Mouse (Mus musculus) lung, adult 2 months (tissue): ENCODE data around the gene Zmat3. TPM values are rescaled to one million over a fixed set of nuclear protein-coding genes. Genes with fewer than 3 reads are reported as not detected.

ENCODE experiments used
- DNase-seq: peaks from one replicate; pipeline ENCODE4 v3.0.0; 2022
- H3K4me1 ChIP-seq: fragments of 200-500 bp; 2 replicates; pipeline ENCODE4 v1.6.1; 2011; ENCODE audit warnings: low read length; ENCODE audit not compliant: control insufficient read depth, insufficient read depth
- H3K4me3 ChIP-seq: fragments of 200-500 bp; replicated peaks from 2 replicates; pipeline ENCODE3; 2011; ENCODE audit warnings: low read depth, mild to moderate bottlenecking, control low read depth, low read length; ENCODE audit errors: extremely low read depth
- CTCF ChIP-seq: fragments of 200-500 bp; IDR thresholded peaks from 2 replicates; pipeline ENCODE4 v1.5.1; 2011; ENCODE audit warnings: mild to moderate bottlenecking, low read length, control low read depth; ENCODE audit not compliant: insufficient read depth
- POLR2A ChIP-seq: fragments of 200-500 bp; IDR thresholded peaks from 2 replicates; pipeline ENCODE4 v1.6.1; 2011; ENCODE audit warnings: low read depth, mild to moderate bottlenecking, control low read depth, low read length, borderline replicate concordance; ENCODE audit errors: extremely low read depth
- WGBS: fragments of 180-500 bp; shearing (Covaris S2); methylation state at CpG from one replicate; pipeline ENCODE4 v1.1.7; 2018; 5-methylcytosine and 5-hydroxymethylcytosine counted together
- polyA plus RNA-seq: library from polyadenylated mRNA; depleted of rRNA; stranded (reverse); fragments of >200 nt; gene quantifications from 2 replicates; pipeline ENCODE4 v1.2.3, GENCODE M21; 2012; rRNA removed

Gene Zmat3
- 7.3 and 10.8 TPM in 2 replicates for polyA plus RNA-seq

- Histone ChIP-seq H3K4me3 (peak within 1 kb of the TSS; percentile 96), H3K4me1 (peaks cover 7% of the 10 kb centered on the region; the same call in 1 of the 2 replicates)
- under 1% methylated on average over 39 of the region's 48 CpGs for WGBS
- peak; percentile 84 for DNase-seq
- peak; percentile 62; the same call in 1 of the 2 replicates for TF ChIP-seq POLR2A
- TF ChIP-seq CTCF = no peak
These were observed at the start of gene Zmat3 for GRCm38 (mm10) chr3:32365546-32366245. TSS of gene Zmat3 (minus strand) at chr3:32366014.

GRCm38 (mm10) chr3:32414381-32414780, 48.6 kb upstream of the Zmat3 start:
- peaks cover 23% of the 10 kb centered on the region for H3K4me1 ChIP-seq
- TF ChIP-seq POLR2A (no peak), CTCF (no peak)
- DNase-seq = no peak
- H3K4me3 ChIP-seq = no peak overlapping the region
- WGBS = 14% methylated on average over 4 of the region's 4 CpGs

DNA sequence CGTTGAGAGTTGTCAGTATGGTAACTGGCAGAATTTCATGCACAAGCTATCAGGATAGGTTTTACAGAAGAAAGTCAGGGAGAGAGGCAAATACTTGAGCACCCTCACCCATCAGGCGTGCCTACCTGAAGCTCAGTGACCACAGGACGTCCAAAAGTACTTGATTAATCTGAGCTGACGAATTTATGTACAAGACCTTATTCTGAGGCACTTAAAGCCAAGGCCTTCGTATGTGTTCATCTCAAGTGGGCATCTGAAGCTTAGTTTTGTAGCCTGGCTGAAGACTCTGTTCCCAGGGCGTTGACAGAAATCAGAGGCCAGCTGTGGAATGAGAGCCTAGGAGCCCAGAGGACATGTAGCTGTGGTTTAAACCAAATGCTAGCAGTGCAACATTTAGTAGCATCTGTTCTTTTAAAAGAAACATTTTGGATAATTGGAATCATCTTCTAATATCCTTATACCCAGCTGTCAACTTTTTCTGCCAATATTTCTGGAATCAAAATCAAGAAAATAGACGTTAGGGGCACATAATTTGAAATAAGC, 46.8 kb upstream of the Zmat3 start:
- WGBS = 55% methylated on average over 7 of the region's 7 CpGs
- DNase-seq = no peak
- H3K4me1 ChIP-seq = peaks cover 31% of the 10 kb centered on the region

DNA sequence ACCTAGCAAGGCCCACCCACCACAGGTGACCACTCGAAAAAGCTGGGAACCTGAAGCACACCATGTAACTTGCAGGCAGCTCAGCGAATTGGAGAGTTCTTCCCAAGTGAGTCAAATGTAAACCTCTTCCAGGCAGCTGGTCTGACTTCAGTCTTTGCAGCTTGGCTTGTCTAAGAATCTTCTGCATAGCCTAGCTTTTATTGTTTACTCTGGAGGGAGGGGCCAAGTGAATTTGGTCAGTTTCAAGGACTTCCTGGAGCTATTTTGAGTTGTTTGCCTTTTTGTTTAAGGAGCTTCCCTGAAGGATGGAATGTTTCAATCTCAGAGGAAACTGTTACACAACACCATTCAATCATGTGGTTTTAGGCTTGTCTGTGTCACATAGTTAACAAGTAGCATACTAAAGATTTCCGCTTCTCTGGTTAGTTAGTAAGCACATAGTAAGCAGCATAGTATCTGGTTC, 43.0 kb upstream of the Zmat3 start:
- peaks cover 35% of the 10 kb centered on the region for H3K4me1 ChIP-seq
- TF ChIP-seq CTCF = no peak
- no peak overlapping the region for H3K4me3 ChIP-seq
- DNase-seq = no peak
- 56% methylated on average over 3 of the region's 3 CpGs for WGBS

More for the DNA sequence above, 46.8 kb upstream of the Zmat3 start:
- no peak overlapping the region for H3K4me3 ChIP-seq
- TF ChIP-seq CTCF (no peak), POLR2A (no peak)

DNA sequence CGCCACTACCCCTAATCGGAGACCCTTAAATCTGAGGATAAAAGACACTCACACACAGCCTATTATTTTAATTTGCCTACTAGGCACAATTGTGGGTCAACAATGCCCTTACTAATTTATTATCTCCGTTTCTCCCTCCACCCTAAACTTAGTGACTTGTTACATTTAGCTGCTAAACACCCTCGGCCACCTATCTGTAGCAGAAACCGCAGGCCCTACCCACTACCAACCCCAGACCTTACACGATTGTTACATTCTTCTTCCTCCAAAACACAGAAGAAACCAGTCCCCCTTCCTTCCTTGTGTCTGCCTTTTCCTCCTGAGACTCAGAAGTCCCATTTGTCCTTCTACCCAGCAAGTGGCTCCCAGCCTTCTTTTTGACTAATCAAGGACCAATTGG, 41.0 kb upstream of the Zmat3 start:
- 65% methylated on average over 6 of the region's 6 CpGs for WGBS
- no peak for DNase-seq
- TF ChIP-seq POLR2A (no peak), CTCF (no peak)
- no peak overlapping the region for H3K4me3 ChIP-seq
- peaks cover 40% of the 10 kb centered on the region for H3K4me1 ChIP-seq

- H3K4me1 ChIP-seq = peaks cover 45% of the 10 kb centered on the region
- no peak for DNase-seq
- WGBS = 54% methylated on average over 1 of the region's 1 CpGs
- H3K4me3 ChIP-seq = no peak overlapping the region
- TF ChIP-seq POLR2A = no peak
- TF ChIP-seq CTCF = no peak
These were observed 39.9 kb upstream of the Zmat3 start for GRCm38 (mm10) chr3:32405699-32406098.

GRCm38 (mm10) chr3:32402990-32403885, 37.4 kb upstream of the Zmat3 start:
- H3K4me3 ChIP-seq = no peak overlapping the region
- DNase-seq = no peak
- H3K4me1 ChIP-seq = peaks cover 55% of the 10 kb centered on the region
- TF ChIP-seq CTCF (no peak), POLR2A (no peak)
- WGBS = 48% methylated on average over 7 of the region's 7 CpGs

DNA sequence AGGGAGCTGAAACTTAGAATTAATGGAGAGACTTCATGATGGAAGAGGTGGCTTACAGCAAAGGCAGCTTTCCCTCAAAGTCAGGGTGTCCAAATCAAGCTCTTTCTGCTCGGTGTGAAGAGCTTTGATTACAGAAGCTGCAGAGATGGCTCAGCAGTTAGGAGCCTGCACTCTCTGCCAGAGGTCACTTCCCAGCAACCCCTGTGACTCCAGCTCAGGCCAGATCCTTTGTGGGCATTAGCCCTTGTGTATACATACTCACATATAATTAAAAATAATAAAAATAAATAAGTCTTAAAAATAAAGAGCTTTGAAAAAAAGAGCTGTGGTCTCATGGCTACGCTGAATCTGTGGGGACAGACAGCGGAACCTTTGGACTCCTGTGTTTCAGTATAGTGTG, 35.8 kb upstream of the Zmat3 start:
- no peak overlapping the region for H3K4me3 ChIP-seq
- peaks cover 48% of the 10 kb centered on the region for H3K4me1 ChIP-seq
- WGBS = 70% methylated on average over 3 of the region's 3 CpGs
- no peak for TF ChIP-seq POLR2A
- no peak for TF ChIP-seq CTCF
- no peak for DNase-seq

GRCm38 (mm10) chr3:32399931-32400330, 34.1 kb upstream of the Zmat3 start:
- WGBS = 17% methylated on average over 2 of the region's 2 CpGs
- TF ChIP-seq CTCF = no peak
- no peak for TF ChIP-seq POLR2A
- no peak overlapping the region for H3K4me3 ChIP-seq
- DNase-seq = no peak
- H3K4me1 ChIP-seq = peaks cover 38% of the 10 kb centered on the region
